Mouse (Mus musculus): ENCODE measurements at regions not wholly inside any gene's neighbourhood (a gene's known extent, or its start where the extent isn't known, plus 50 kb on each side); places are given as distances from the start of the nearest gene placed in this dataset.

- no peaks in the 10 kb centered on the region for H3K9me3 ChIP-seq (ENCODE audit: control insufficient read depth, low read length)
- ATAC-seq (replicated peaks; ENCODE audit: low FRiP score) (no peak), DNase-seq (ENCODE audit: low spot score) (no peak)
- no peaks in the 10 kb centered on the region for H3K27me3 ChIP-seq (ENCODE audit: control insufficient read depth, insufficient read depth, low read length)
- no peak overlapping the region for H3K4me3 ChIP-seq (ENCODE audit: low read depth, low read length)
- H3K27ac ChIP-seq (ENCODE audit: low read depth, low read length): no peak overlapping the region
- H3K36me3 ChIP-seq (ENCODE audit: control insufficient read depth, insufficient read depth, low read length): no peaks in the 10 kb centered on the region
- 78% methylated on average over 4 of the region's 4 CpGs for WGBS
- no peak overlapping the region for H3K4me2 ChIP-seq (ENCODE audit: low read depth, low read length, severe bottlenecking)
- 0 out of 2 replicates have a peak, but pooled peaks cover 2% of the 10 kb centered on the region for H3K4me1 ChIP-seq (replicated peaks; ENCODE audit: control insufficient read depth, insufficient read depth, low read length)
- H3K9ac ChIP-seq (ENCODE audit: low read length): no peak overlapping the region
These were observed 53.3 kb upstream of the Creb5 start for GRCm38 (mm10) chr6:53233777-53234176.

GRCm38 (mm10) chr6:53232616-53233015, 54.5 kb upstream of the Creb5 start:
- Histone ChIP-seq H3K27ac (ENCODE audit: low read depth, low read length) (no peak overlapping the region), H3K4me1 (replicated peaks; ENCODE audit: control insufficient read depth, insufficient read depth, low read length) (0 out of 2 replicates have a peak, but pooled peaks cover 2% of the 10 kb centered on the region), H3K4me2 (ENCODE audit: low read depth, low read length, severe bottlenecking) (no peak overlapping the region), H3K36me3 (ENCODE audit: control insufficient read depth, insufficient read depth, low read length) (no peaks in the 10 kb centered on the region), H3K4me3 (ENCODE audit: low read depth, low read length) (no peak overlapping the region), H3K9ac (ENCODE audit: low read length) (no peak overlapping the region), H3K27me3 (ENCODE audit: control insufficient read depth, insufficient read depth, low read length) (no peaks in the 10 kb centered on the region), H3K9me3 (ENCODE audit: control insufficient read depth, low read length) (no peaks in the 10 kb centered on the region)
- DNase-seq (ENCODE audit: low spot score) (no peak), ATAC-seq (replicated peaks; ENCODE audit: low FRiP score) (no peak)
- 45% methylated on average over 5 of the region's 5 CpGs for WGBS

DNA sequence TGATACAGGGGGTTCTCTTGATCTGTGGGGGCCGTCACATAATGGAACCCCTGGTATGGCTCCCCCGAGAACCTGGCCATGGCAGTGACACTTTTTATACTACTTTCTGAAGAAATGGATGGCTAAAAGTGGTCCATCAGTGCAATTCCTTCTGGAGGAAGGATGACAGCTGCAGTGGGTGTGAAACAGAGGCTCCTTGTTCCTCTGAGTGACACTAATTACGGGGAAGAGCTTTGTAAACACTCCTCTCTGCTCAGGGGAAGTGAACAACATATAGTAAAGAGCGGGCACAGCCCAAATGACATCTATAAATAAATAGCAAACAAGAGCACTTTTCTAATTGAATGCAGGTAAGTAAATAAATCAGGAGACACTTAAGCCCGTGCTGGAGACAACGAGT, 57.7 kb upstream of the Creb5 start:
- WGBS: 60% methylated on average over 6 of the region's 6 CpGs
- H3K4me2 ChIP-seq (ENCODE audit: low read depth, low read length, severe bottlenecking): no peak overlapping the region
- no peak overlapping the region for H3K27ac ChIP-seq (ENCODE audit: low read depth, low read length)
- ATAC-seq (replicated peaks; ENCODE audit: low FRiP score) (no peak), DNase-seq (ENCODE audit: low spot score) (no peak)
- no peak overlapping the region for H3K9ac ChIP-seq (ENCODE audit: low read length)
- 0 out of 2 replicates have a peak, but pooled peaks cover 2% of the 10 kb centered on the region for H3K4me1 ChIP-seq (replicated peaks; ENCODE audit: control insufficient read depth, insufficient read depth, low read length)
- no peaks in the 10 kb centered on the region for H3K9me3 ChIP-seq (ENCODE audit: control insufficient read depth, low read length)
- H3K27me3 ChIP-seq (ENCODE audit: control insufficient read depth, insufficient read depth, low read length): no peaks in the 10 kb centered on the region
- no peaks in the 10 kb centered on the region for H3K36me3 ChIP-seq (ENCODE audit: control insufficient read depth, insufficient read depth, low read length)
- H3K4me3 ChIP-seq (ENCODE audit: low read depth, low read length): no peak overlapping the region

- whole genome bisulfite sequencing: 44% methylated on average over 8 of the region's 8 CpGs
- no peak overlapping the region for H3K27ac ChIP-seq (ENCODE audit: low read depth, low read length)
- no peak for ATAC-seq (replicated peaks; ENCODE audit: low FRiP score)
These were observed 65.0 kb upstream of the Creb5 start for GRCm38 (mm10) chr6:53222104-53222503.

GRCm38 (mm10) chr6:53221668-53222005, 65.4 kb upstream of the Creb5 start:
- DNase-seq (ENCODE audit: low spot score): no peak
- no peak overlapping the region for H3K9ac ChIP-seq (ENCODE audit: low read length)
- no peaks in the 10 kb centered on the region for H3K27me3 ChIP-seq (ENCODE audit: control insufficient read depth, insufficient read depth, low read length)
- H3K4me3 ChIP-seq (ENCODE audit: low read depth, low read length): no peak overlapping the region
- WGBS: 19% methylated on average over 4 of the region's 4 CpGs
- peaks cover 7% of the 10 kb centered on the region; the same call in 1 of the 2 replicates for H3K4me1 ChIP-seq (replicated peaks; ENCODE audit: control insufficient read depth, insufficient read depth, low read length)
- no peaks in the 10 kb centered on the region for H3K36me3 ChIP-seq (ENCODE audit: control insufficient read depth, insufficient read depth, low read length)
- H3K9me3 ChIP-seq (ENCODE audit: control insufficient read depth, low read length): no peaks in the 10 kb centered on the region
- no peak overlapping the region for H3K27ac ChIP-seq (ENCODE audit: low read depth, low read length)
- peak; percentile 66; the same call in 1 of the 2 replicates for ATAC-seq (replicated peaks; ENCODE audit: low FRiP score)
- peak overlapping the region; percentile 5; the same call in 1 of the 2 replicates for H3K4me2 ChIP-seq (ENCODE audit: low read depth, low read length, severe bottlenecking)

More at GRCm38 (mm10) chr6:53222104-53222503, 65.0 kb upstream of the Creb5 start:
- H3K9ac ChIP-seq (ENCODE audit: low read length): no peak overlapping the region
- H3K27me3 ChIP-seq (ENCODE audit: control insufficient read depth, insufficient read depth, low read length): no peaks in the 10 kb centered on the region
- DNase-seq (ENCODE audit: low spot score): no peak
- H3K9me3 ChIP-seq (ENCODE audit: control insufficient read depth, low read length): no peaks in the 10 kb centered on the region
- no peaks in the 10 kb centered on the region for H3K36me3 ChIP-seq (ENCODE audit: control insufficient read depth, insufficient read depth, low read length)
- peaks cover 7% of the 10 kb centered on the region; the same call in 1 of the 2 replicates for H3K4me1 ChIP-seq (replicated peaks; ENCODE audit: control insufficient read depth, insufficient read depth, low read length)
- peak overlapping the region; percentile 5; the same call in 1 of the 2 replicates for H3K4me2 ChIP-seq (ENCODE audit: low read depth, low read length, severe bottlenecking)
- no peak overlapping the region for H3K4me3 ChIP-seq (ENCODE audit: low read depth, low read length)

DNA sequence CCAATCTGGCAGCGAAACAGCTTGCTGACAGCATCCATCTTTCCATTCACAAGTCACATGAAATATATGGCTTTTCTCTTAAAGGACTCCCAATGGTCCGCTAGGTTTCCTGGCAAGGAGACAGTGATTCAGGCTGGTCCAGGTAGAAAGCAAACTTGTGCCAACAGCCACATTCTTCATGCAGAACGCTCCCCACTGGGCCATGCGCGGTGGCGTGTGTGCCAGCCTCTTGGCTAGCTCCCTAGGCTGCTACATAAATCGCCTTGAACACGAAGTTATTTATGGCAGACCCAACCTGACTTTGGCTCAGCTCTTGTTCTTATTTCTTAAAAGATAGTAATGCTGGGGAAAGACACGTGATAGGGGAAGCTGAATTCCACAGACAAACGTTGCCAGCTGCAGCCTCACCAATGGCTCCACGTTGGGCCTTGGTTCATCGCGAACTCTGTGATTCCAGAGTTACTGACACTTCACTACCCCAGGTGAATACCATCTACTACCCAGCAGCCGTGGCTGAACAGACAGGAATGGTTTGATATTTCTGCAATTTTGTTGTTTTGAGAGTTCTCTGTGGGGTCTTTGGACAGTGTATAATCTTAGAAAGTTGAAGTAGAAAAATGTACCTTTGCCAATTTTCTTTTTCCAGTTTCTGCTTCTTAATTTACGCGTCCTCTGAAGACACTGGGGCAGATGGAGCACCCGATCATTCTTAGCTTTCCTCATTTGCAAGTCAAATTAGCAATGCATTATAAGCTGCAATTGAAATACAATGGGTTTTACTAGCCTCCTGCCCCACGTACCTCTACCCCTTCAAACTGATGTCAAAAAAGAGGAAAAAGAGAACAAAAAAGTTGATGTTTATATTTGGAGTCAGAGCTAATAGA, 66.0 kb upstream of the Creb5 start:
- no peak overlapping the region for H3K9ac ChIP-seq (ENCODE audit: low read length)
- no peaks in the 10 kb centered on the region for H3K9me3 ChIP-seq (ENCODE audit: control insufficient read depth, low read length)
- DNase-seq (ENCODE audit: low spot score): no peak
- no peak overlapping the region for H3K4me2 ChIP-seq (ENCODE audit: low read depth, low read length, severe bottlenecking)
- no peak; the same call in 1 of the 2 replicates for ATAC-seq (replicated peaks; ENCODE audit: low FRiP score)
- peaks cover 7% of the 10 kb centered on the region; the same call in 1 of the 2 replicates for H3K4me1 ChIP-seq (replicated peaks; ENCODE audit: control insufficient read depth, insufficient read depth, low read length)
- H3K27ac ChIP-seq (ENCODE audit: low read depth, low read length): peak overlapping the region; percentile 46
- H3K36me3 ChIP-seq (ENCODE audit: control insufficient read depth, insufficient read depth, low read length): no peaks in the 10 kb centered on the region
- no peak overlapping the region for H3K4me3 ChIP-seq (ENCODE audit: low read depth, low read length)
- H3K27me3 ChIP-seq (ENCODE audit: control insufficient read depth, insufficient read depth, low read length): no peaks in the 10 kb centered on the region
- 58% methylated on average over 18 of the region's 18 CpGs for WGBS

DNA sequence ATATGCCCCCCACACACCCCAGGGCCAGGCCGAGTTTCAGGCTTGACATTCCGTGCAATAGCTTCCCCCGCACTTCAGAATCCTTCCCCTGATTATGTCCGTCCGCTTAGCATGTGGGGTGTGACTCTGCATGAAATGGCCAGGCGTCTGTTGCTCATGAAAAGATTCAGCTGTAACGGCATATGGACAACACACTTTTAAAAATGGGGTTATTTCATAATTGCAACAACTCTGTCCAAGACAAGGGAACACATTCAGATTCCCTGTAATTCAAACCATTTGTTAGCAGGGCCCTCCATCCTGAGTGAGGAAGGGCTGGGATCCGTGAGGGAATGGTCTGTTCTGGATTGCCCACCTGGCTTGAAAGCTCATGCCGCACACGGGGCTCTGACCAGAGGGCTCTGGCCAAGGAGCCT, 68.2 kb upstream of the Creb5 start:
- Histone ChIP-seq H3K4me2 (ENCODE audit: low read depth, low read length, severe bottlenecking) (no peak overlapping the region), H3K9me3 (ENCODE audit: control insufficient read depth, low read length) (no peaks in the 10 kb centered on the region), H3K36me3 (ENCODE audit: control insufficient read depth, insufficient read depth, low read length) (no peaks in the 10 kb centered on the region), H3K9ac (ENCODE audit: low read length) (no peak overlapping the region), H3K4me3 (ENCODE audit: low read depth, low read length) (no peak overlapping the region), H3K27ac (ENCODE audit: low read depth, low read length) (no peak overlapping the region), H3K27me3 (ENCODE audit: control insufficient read depth, insufficient read depth, low read length) (no peaks in the 10 kb centered on the region), H3K4me1 (replicated peaks; ENCODE audit: control insufficient read depth, insufficient read depth, low read length) (peaks cover 7% of the 10 kb centered on the region; the same call in 1 of the 2 replicates)
- ATAC-seq (replicated peaks; ENCODE audit: low FRiP score): no peak
- DNase-seq (ENCODE audit: low spot score): no peak
- 67% methylated on average over 10 of the region's 10 CpGs for WGBS

DNA sequence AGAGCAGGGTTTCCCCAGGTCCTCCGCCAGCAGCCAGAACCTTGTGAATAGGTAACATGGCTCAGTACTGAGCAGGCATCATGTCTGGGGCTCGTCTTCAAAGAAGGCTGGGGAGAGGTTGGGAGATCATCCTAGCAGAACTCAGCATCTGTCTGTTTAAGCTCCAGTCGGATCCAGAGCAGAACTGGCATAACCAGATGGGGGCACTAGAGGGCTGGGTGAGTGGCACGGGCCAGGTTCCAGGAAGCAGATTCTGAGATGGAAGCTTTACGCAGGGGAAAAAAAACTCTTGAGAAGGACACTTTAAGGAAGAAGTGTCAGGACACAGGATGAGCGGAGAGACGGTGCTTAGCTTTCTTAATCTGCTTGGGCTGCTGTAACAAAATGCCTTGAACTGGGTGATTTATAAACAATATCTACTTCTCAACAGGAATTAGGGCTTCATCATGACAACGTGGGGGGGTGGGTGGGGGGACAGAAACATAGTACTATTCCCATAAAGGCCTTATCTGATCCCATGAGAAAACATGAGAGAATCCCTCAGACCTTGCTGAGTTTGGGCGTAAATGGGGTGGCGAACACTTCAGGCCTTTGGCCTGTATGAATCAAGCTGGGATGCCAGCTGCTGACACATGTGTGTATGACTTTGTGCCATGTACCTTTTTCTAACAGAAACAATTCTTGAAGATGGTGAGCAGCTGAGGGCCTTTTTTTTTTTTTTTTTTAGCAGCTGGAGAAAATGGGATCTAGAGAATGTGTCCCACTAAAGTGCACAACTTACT, 69.6 kb upstream of the Creb5 start:
- H3K36me3 ChIP-seq (ENCODE audit: control insufficient read depth, insufficient read depth, low read length): no peaks in the 10 kb centered on the region
- no peaks in the 10 kb centered on the region for H3K27me3 ChIP-seq (ENCODE audit: control insufficient read depth, insufficient read depth, low read length)
- peak; percentile 74 for DNase-seq (ENCODE audit: low spot score)
- WGBS: 57% methylated on average over 10 of the region's 10 CpGs
- H3K4me3 ChIP-seq (ENCODE audit: low read depth, low read length): no peak overlapping the region
- peaks cover 7% of the 10 kb centered on the region; the same call in 1 of the 2 replicates for H3K4me1 ChIP-seq (replicated peaks; ENCODE audit: control insufficient read depth, insufficient read depth, low read length)
- no peak overlapping the region for H3K4me2 ChIP-seq (ENCODE audit: low read depth, low read length, severe bottlenecking)
- H3K9me3 ChIP-seq (ENCODE audit: control insufficient read depth, low read length): no peaks in the 10 kb centered on the region
- H3K9ac ChIP-seq (ENCODE audit: low read length): no peak overlapping the region
- H3K27ac ChIP-seq (ENCODE audit: low read depth, low read length): no peak overlapping the region
- ATAC-seq (replicated peaks; ENCODE audit: low FRiP score): no peak
